Mouse (Mus musculus): ENCODE results near the gene Acsm1.

- TF ChIP-seq CTCF (IDR thresholded peaks at IDR 0.05; ENCODE audit: borderline replicate concordance, extremely low read depth, insufficient read depth, insufficient read length) (no peak), POLR2A (IDR thresholded peaks at IDR 0.05; ENCODE audit: borderline replicate concordance, extremely low read depth, insufficient read depth, insufficient read length, poor library complexity, severe bottlenecking) (no peak)
These were observed 731 bp upstream of the Acsm1 start for GRCm38 (mm10) chr7:119605926-119606663.
